Mouse (Mus musculus) megakaryocyte-erythroid progenitor cell, adult 5-6 weeks (primary cell): ENCODE measurements around the gene Gpr34. TPM values are rescaled to one million over a fixed set of nuclear protein-coding genes. Genes with fewer than 3 reads are reported as not detected.

Experiments
- ATAC-seq: replicated peaks from 2 replicates; pipeline ENCODE4 v1.8.0; 2016; ENCODE audit warnings: mild to moderate bottlenecking, inconsistent platforms; ENCODE audit not compliant: severe bottlenecking, poor library complexity, low FRiP score, low TSS enrichment
- total RNA-seq, 2 experiments: library from RNA; stranded (forward) in 1 of 2; stranded (reverse) in 1 of 2; fragments of 200-1000, 215-1000 nt in 1 of 2; fragments of >200 nt in 1 of 2; fragmentation: Nextera tagmentation in 1 of 2; gene quantifications; 2 replicates each; pipeline ENCODE4 v1.2.3; 2014 to 2017

The Gpr34 gene
- total RNA-seq, 2 experiments from 2014 or later = not detected

- ATAC-seq = no peak
Measured at GRCm38 (mm10) chrX:13661063-13661462, 29.2 kb downstream of the Gpr34 start, which contains the start of gene Gpr82. Gene Gpr82, plus strand, starts transcription at chrX:13661363.

DNA sequence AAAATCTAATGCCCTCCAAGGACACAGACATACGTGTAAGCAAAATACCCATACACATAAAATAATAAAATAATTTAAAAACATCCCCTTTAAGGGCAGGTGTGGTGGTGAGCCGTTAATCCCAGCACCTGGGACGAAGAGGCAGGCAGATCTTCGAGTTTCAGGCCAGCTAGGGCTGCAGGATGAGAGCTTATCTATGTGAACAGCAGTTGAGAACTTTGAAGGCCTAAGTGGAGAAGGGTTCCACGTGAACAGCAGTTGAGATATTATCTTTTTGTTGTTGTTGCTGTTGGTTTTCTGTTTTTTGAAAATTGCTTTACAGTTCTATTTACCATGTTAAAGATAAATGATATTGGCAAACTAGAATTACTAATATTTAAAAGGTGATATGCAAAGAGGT, 37.0 kb downstream of the Gpr34 start:
- peak; percentile 93 for ATAC-seq

DNA sequence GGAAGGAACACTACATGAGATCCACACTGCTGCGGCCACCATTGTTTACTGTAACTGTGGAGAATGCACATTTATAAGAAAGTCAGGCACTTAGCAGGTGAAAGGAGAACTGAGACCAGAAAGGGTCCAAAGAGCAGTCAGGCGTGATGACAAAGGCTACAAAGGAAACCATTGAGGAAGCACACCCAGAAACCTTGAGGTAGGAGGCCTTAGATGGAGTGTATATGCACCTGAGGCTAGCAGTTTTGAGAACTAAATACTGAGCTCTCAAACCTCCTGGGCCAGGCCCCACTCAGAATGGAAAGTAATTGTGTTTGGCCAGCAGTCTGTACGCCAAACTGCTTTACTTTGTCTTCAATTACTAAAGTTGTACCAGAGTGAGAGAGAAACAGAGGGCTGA, 38.5 kb downstream of the Gpr34 start:
- ATAC-seq = no peak

GRCm38 (mm10) chrX:13673001-13673400, 41.1 kb downstream of the Gpr34 start:
- ATAC-seq = no peak

- ATAC-seq = no peak
Measured at GRCm38 (mm10) chrX:13681748-13682147, 49.9 kb downstream of the Gpr34 start.

DNA sequence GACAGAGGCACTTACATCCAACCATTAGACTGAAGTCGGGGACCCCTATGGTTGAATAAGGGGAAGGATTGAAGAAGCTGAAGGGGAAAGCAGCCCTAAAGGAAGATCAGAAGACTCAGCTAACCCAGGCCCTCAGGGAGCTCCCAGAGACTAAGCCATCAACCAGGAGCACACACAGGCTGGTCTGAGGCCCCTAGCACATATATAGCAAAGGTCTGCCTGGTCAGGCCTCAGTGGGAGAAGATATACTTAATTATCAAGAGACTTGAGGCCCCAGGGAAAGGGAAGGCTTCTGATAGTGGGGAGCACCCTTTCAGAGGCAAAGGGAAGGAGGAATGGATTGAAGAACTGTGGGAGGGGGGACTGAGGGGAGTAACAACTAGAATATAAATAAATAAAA, 54.7 kb downstream of the Gpr34 start:
- no peak for ATAC-seq

DNA sequence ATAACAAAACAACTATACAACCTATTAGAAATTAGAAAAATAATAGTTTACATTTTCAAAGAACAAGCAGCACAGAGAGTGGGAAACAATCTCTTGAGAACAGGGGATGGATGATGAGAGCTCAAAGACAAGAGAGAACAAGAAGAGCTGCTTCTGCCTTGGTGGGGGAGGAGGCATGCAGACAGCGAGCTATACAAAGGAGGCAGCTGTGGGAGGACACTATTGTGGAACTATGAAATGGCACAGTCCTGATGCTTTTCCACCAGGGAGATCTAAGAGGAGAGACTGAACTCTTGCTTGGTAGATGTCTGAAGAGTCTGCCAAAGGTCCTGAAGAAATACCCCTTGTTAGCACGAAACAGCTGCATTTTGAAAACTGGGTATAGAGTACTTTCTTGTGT, 56.5 kb downstream of the Gpr34 start:
- ATAC-seq = no peak

Other genes with a start within 250 kb of the Gpr34 start
- gene Nyx, start 166.0 kb upstream of the Gpr34 start, total RNA-seq (2014; fragmentation: Nextera tagmentation) = not detected in 2 replicates
- not detected in 2 replicates for gene Nyx, start 166.0 kb upstream of the Gpr34 start, total RNA-seq (2017)
- gene Gpr82, start 29.3 kb downstream of the Gpr34 start, total RNA-seq (2014; fragmentation: Nextera tagmentation) = 0.92 TPM in 1 of 2 replicates, not detected in the other
- not detected in 2 replicates for gene Gpr82, start 29.3 kb downstream of the Gpr34 start, total RNA-seq (2017)
- 3.0 and 3.6 TPM in 2 replicates for gene Cask, start 219.3 kb downstream of the Gpr34 start, total RNA-seq (2014; fragmentation: Nextera tagmentation)
- gene Cask, start 219.3 kb downstream of the Gpr34 start, total RNA-seq (2017) = 5.4 and 10.2 TPM in 2 replicates